Mouse (Mus musculus): Measurements from ENCODE around the gene Tmem216. TPM values are rescaled to one million over a fixed set of nuclear protein-coding genes. Genes with fewer than 3 reads are reported as not detected.
A peak's percentile ranks its signal among the peaks of the same experiment; 100 is the strongest.

Tmem216 gene
- polyA plus RNA-seq (2012; fragmentation: generic; extraction: Trizol), result 12.9 TPM

DNA sequence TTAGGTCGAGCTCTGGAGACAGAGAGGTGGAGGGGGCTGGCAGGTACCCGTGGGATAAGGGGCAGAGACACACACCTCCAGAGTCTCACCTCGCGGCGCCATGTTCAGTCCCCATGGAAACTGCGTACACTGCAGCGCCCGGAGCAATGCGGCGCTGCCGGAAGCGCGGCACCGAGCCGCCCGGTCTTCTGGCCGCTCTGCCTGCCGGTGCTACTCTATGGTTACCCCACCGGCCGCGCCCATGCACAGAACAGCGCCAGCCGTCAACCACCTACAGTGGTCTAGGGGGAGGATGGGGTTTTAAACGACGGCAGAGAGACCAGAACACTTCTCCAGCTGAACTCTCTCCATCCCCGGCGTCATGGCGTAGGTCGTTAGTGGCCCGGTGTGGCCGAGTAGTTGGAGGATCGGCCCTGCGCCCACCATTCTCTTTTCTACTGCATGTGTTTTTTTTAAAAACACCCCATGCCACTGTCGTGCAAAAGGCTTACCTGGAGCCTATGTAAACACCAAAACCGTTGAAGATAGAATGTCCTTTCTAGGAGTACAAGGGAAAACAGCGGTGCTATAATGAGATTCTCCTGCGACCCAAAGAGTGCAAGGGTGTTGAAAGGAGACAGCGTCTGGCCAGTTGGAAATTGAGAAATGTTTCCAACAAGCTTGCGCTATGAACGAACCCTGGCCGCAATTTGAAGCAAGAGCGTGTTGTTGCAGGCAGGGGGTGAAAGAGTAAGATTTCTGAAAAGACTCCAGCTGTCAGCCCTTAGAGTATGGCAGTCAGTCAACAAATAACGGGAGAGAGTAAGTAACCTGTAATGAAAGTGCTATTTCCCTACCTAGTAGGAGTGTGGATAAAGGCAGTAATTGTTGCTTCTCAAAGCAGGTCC is at the start of gene Tmem216:
Gene Tmem216 (minus strand): TSS at position 615 of the 887 bp plus-strand sequence.
- peaks cover 5% of the 10 kb centered on the region for H3K36me3 ChIP-seq (ENCODE audit: control insufficient read depth, insufficient read depth)
- H3ac ChIP-seq (ENCODE audit: control insufficient read depth, insufficient read length), result peak within 1 kb of the TSS; percentile 2
- H3K4me3 ChIP-seq, result peak within 1 kb of the TSS; percentile 78
- TF ChIP-seq MYOG (IDR thresholded peaks at IDR 0.05; ENCODE audit: control insufficient read depth in 1 of 3, insufficient read depth in 1 of 3, insufficient read length in 2 of 3, low read depth in 2 of 3), result peak in 1 of 3 experiments; percentile 16
- no peak for TF ChIP-seq TCF12 (IDR thresholded peaks at IDR 0.05; ENCODE audit: insufficient read depth, poor library complexity, severe bottlenecking)
- TF ChIP-seq CEBPB (IDR thresholded peaks at IDR 0.05; ENCODE audit: insufficient read depth, poor library complexity, severe bottlenecking), result no peak
- peak in 1 of 3 experiments; percentile 26 for TF ChIP-seq MYOD1 (IDR thresholded peaks at IDR 0.05; ENCODE audit: control insufficient read depth in 1 of 3, insufficient read length in 2 of 3, low read depth in 2 of 3)
- TF ChIP-seq POLR2A (IDR thresholded peaks at IDR 0.05; ENCODE audit: insufficient read length, low read depth), result peak; percentile 77
- no peak for TF ChIP-seq E2F4 (IDR thresholded peaks at IDR 0.05; ENCODE audit: insufficient read depth)
- peak; percentile 58 for TF ChIP-seq POLR2AphosphoS2 (IDR thresholded peaks at IDR 0.05; ENCODE audit: insufficient read length, low read depth)
- TF ChIP-seq SRF (IDR thresholded peaks at IDR 0.05; ENCODE audit: control insufficient read depth, insufficient read length, low read depth), result no peak
- no peak for TF ChIP-seq MAX (IDR thresholded peaks at IDR 0.05; ENCODE audit: low read depth)
- TF ChIP-seq USF1 (IDR thresholded peaks at IDR 0.05; ENCODE audit: low read depth), result no peak
- no peak for TF ChIP-seq TCF3 (IDR thresholded peaks at IDR 0.05; ENCODE audit: insufficient read length, low read depth)
- no peak for TF ChIP-seq REST (IDR thresholded peaks at IDR 0.05; ENCODE audit: insufficient read depth, insufficient read length)
- no peaks in the 10 kb centered on the region for H3K27me3 ChIP-seq (ENCODE audit: control insufficient read depth, insufficient read depth, insufficient read length)
- peak within 1 kb of the TSS; percentile 93 for H3K4me2 ChIP-seq (ENCODE audit: low read depth)
- no peaks in the 10 kb centered on the region for H3K79me2 ChIP-seq (ENCODE audit: control insufficient read depth, insufficient read depth)

- Histone ChIP-seq H3K79me2 (ENCODE audit: control insufficient read depth, insufficient read depth) (peaks cover 50% of the 10 kb centered on the region), H3K36me3 (ENCODE audit: control insufficient read depth, insufficient read depth) (peaks cover 17% of the 10 kb centered on the region), H3ac (ENCODE audit: control insufficient read depth, insufficient read length) (peak within 1 kb of the TSS; percentile 71), H3K4me3 (peak within 1 kb of the TSS; percentile 87), H3K27me3 (ENCODE audit: control insufficient read depth, insufficient read depth, insufficient read length) (no peaks in the 10 kb centered on the region), H3K4me2 (ENCODE audit: low read depth) (peak within 1 kb of the TSS; percentile 92)
- TF ChIP-seq E2F4 (IDR thresholded peaks at IDR 0.05; ENCODE audit: insufficient read depth) (no peak), REST (IDR thresholded peaks at IDR 0.05; ENCODE audit: insufficient read depth, insufficient read length) (no peak), TCF3 (IDR thresholded peaks at IDR 0.05; ENCODE audit: insufficient read length, low read depth) (no peak), USF1 (IDR thresholded peaks at IDR 0.05; ENCODE audit: low read depth) (peak; percentile 37), POLR2AphosphoS2 (IDR thresholded peaks at IDR 0.05; ENCODE audit: insufficient read length, low read depth) (peak; percentile 98), TCF12 (IDR thresholded peaks at IDR 0.05; ENCODE audit: insufficient read depth, poor library complexity, severe bottlenecking) (no peak), MYOD1 (IDR thresholded peaks at IDR 0.05; ENCODE audit: control insufficient read depth in 1 of 3, insufficient read length in 2 of 3, low read depth in 2 of 3) (peak in 2 of 3 experiments; percentile 50 to 65), POLR2A (IDR thresholded peaks at IDR 0.05; ENCODE audit: insufficient read length, low read depth) (peak; percentile 96), MAX (IDR thresholded peaks at IDR 0.05; ENCODE audit: low read depth) (no peak), MYOG (IDR thresholded peaks at IDR 0.05; ENCODE audit: control insufficient read depth in 1 of 3, insufficient read depth in 1 of 3, insufficient read length in 2 of 3, low read depth in 2 of 3) (peak in 2 of 3 experiments; percentile 55 to 79), SRF (IDR thresholded peaks at IDR 0.05; ENCODE audit: control insufficient read depth, insufficient read length, low read depth) (peak; percentile 72)
Observed at GRCm38 (mm10) chr19:10605293-10605900, 49.4 kb upstream of the Tmem216 start, which contains the start of the genes Ddb1 and Tkfc. TSS of gene Ddb1 (plus strand) at chr19:10605327. TSS of gene Tkfc (minus strand) at chr19:10605654.

DNA sequence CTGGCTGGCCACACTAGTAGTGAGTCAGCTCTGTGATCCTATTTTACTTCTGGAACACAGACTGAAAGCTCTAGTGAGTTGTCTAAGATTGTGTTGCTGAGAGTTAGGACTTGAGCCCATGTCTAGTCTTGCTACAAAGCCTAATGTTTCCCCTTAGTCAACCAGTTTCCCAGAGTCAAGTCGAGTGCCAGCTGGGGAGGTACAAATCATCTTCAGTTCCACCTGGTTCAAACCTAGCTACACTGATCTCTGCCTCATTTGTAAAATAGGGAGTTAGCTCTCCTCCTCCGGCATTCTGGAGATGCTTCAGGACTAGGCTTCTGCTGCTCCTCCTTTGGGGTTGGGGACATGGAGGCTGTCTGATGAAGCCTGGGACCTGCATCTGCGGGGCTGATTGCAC is 48.5 kb upstream of the Tmem216 start:
- peaks cover 12% of the 10 kb centered on the region for H3K36me3 ChIP-seq (ENCODE audit: control insufficient read depth, insufficient read depth)
- H3K4me2 ChIP-seq (ENCODE audit: low read depth), result peak overlapping the region; percentile 92
- no peak for TF ChIP-seq MAX (IDR thresholded peaks at IDR 0.05; ENCODE audit: low read depth)
- TF ChIP-seq POLR2A (IDR thresholded peaks at IDR 0.05; ENCODE audit: insufficient read length, low read depth), result no peak
- TF ChIP-seq TCF3 (IDR thresholded peaks at IDR 0.05; ENCODE audit: insufficient read length, low read depth), result no peak
- TF ChIP-seq TCF12 (IDR thresholded peaks at IDR 0.05; ENCODE audit: insufficient read depth, poor library complexity, severe bottlenecking), result no peak
- H3K27me3 ChIP-seq (ENCODE audit: control insufficient read depth, insufficient read depth, insufficient read length), result no peaks in the 10 kb centered on the region
- peaks cover 41% of the 10 kb centered on the region for H3K79me2 ChIP-seq (ENCODE audit: control insufficient read depth, insufficient read depth)
- H3K4me3 ChIP-seq, result peak overlapping the region; percentile 87
- peak overlapping the region; percentile 71 for H3ac ChIP-seq (ENCODE audit: control insufficient read depth, insufficient read length)

GRCm38 (mm10) chr19:10603660-10604523 is 47.9 kb upstream of the Tmem216 start:
- Histone ChIP-seq H3ac (ENCODE audit: control insufficient read depth, insufficient read length) (peak overlapping the region; percentile 71), H3K4me3 (peak overlapping the region; percentile 87), H3K4me2 (ENCODE audit: low read depth) (peak overlapping the region; percentile 92), H3K27me3 (ENCODE audit: control insufficient read depth, insufficient read depth, insufficient read length) (no peaks in the 10 kb centered on the region), H3K79me2 (ENCODE audit: control insufficient read depth, insufficient read depth) (peaks cover 35% of the 10 kb centered on the region), H3K36me3 (ENCODE audit: control insufficient read depth, insufficient read depth) (peaks cover 12% of the 10 kb centered on the region)
- TF ChIP-seq POLR2AphosphoS2 (IDR thresholded peaks at IDR 0.05; ENCODE audit: insufficient read length, low read depth) (no peak), MAX (IDR thresholded peaks at IDR 0.05; ENCODE audit: low read depth) (no peak), MYOD1 (IDR thresholded peaks at IDR 0.05; ENCODE audit: control insufficient read depth in 1 of 3, insufficient read length in 2 of 3, low read depth in 2 of 3) (no peak), CEBPB (IDR thresholded peaks at IDR 0.05; ENCODE audit: insufficient read depth, poor library complexity, severe bottlenecking) (no peak)

Data from myocyte (in vitro differentiated cells).